Mouse (Mus musculus) right cerebral cortex, postnatal 10 days (tissue): ENCODE measurements at regions not wholly inside any gene's neighbourhood (a gene's known extent, or its start where the extent isn't known, plus 50 kb on each side); places are given as distances from the start of the nearest gene placed in this dataset.

ENCODE experiments used
- DNase-seq, 2 experiments: peaks; one replicate each; pipeline ENCODE4 v3.0.0; 2021; ENCODE audit warnings: low spot score in 2 of 2

GRCm38 (mm10) chr13:107880551-107880950, 163.7 kb upstream of the Smim15 start:
- no peak for DNase-seq

- peak; percentile 47 to 51 for DNase-seq
Observed at GRCm38 (mm10) chr13:107879535-107879934, 164.7 kb upstream of the Smim15 start.

- no peak for DNase-seq
Observed at GRCm38 (mm10) chr13:107878980-107879379, 165.3 kb upstream of the Smim15 start.

GRCm38 (mm10) chr13:107873244-107873667, 171.0 kb upstream of the Smim15 start:
- DNase-seq: no peak

- no peak for DNase-seq
Observed at GRCm38 (mm10) chr13:107872574-107872973, 171.7 kb upstream of the Smim15 start.

- DNase-seq: no peak
Observed at GRCm38 (mm10) chr13:107872137-107872536, 172.1 kb upstream of the Smim15 start.

- no peak for DNase-seq
Observed at GRCm38 (mm10) chr13:107868906-107869305, 175.3 kb upstream of the Smim15 start.

GRCm38 (mm10) chr13:107866825-107867224, 177.4 kb upstream of the Smim15 start:
- DNase-seq: no peak

GRCm38 (mm10) chr13:107862793-107863654, 181.2 kb upstream of the Smim15 start:
- no peak for DNase-seq

GRCm38 (mm10) chr13:107861384-107862134, 182.7 kb upstream of the Smim15 start:
- no peak for DNase-seq

GRCm38 (mm10) chr13:107857043-107857755, 187.0 kb upstream of the Smim15 start:
- no peak for DNase-seq

GRCm38 (mm10) chr13:107850907-107851560, 193.2 kb upstream of the Smim15 start:
- DNase-seq: no peak

- no peak for DNase-seq
Observed at GRCm38 (mm10) chr13:107848871-107849270, 195.4 kb upstream of the Smim15 start.

- DNase-seq: no peak
Observed at GRCm38 (mm10) chr13:107847179-107848012, 196.8 kb upstream of the Smim15 start.

GRCm38 (mm10) chr13:107846621-107847178, 197.5 kb upstream of the Smim15 start:
- DNase-seq: peak in 1 of 2 experiments; percentile 55

GRCm38 (mm10) chr13:107845838-107846237, 198.4 kb upstream of the Smim15 start:
- peak in 1 of 2 experiments; percentile 6 for DNase-seq

GRCm38 (mm10) chr13:107844085-107844484, 200.2 kb upstream of the Smim15 start:
- DNase-seq: peak in 1 of 2 experiments; percentile 26

- DNase-seq: peak in 1 of 2 experiments; percentile 59
Observed at GRCm38 (mm10) chr13:107838126-107838715, 206.0 kb upstream of the Smim15 start.

GRCm38 (mm10) chr13:107837206-107837952, 206.9 kb upstream of the Smim15 start:
- no peak for DNase-seq
